Mouse (Mus musculus) G1E (cell line): Measurements from ENCODE around the gene Snrk. TPM values are rescaled to one million over a fixed set of nuclear protein-coding genes. Genes with fewer than 3 reads are reported as not detected.

Experiments used
- ATAC-seq: 2 replicates; pipeline ENCODE4 v1.8.0; 2016; ENCODE audit warnings: mild to moderate bottlenecking; ENCODE audit not compliant: insufficient number of reproducible peaks, poor library complexity, low FRiP score, severe bottlenecking; ENCODE audit errors: extremely low read depth
- DNase-seq: peaks from one replicate; pipeline ENCODE4 v3.0.0; 2012; ENCODE audit warnings: low spot score
- H3K27me3 ChIP-seq: 2 replicates; pipeline ENCODE4 v1.6.1; 2012; ENCODE audit warnings: mild to moderate bottlenecking, low read length, inconsistent platforms; ENCODE audit not compliant: insufficient read depth
- H3K36me3 ChIP-seq: replicated peaks from 2 replicates; pipeline ENCODE3; 2012; ENCODE audit warnings: mild to moderate bottlenecking, inconsistent platforms
- H3K4me1 ChIP-seq: 2 replicates; pipeline ENCODE4 v1.6.1; 2012; ENCODE audit warnings: low read depth, low read length, inconsistent platforms, mixed read lengths; ENCODE audit not compliant: insufficient read depth
- H3K4me3 ChIP-seq: 2 replicates; pipeline ENCODE4 v1.5.1; 2012; ENCODE audit warnings: low read depth, mild to moderate bottlenecking, inconsistent platforms, low read length, moderate library complexity, mixed read lengths
- H3K9me3 ChIP-seq: replicated peaks from 2 replicates; pipeline ENCODE4 v1.6.1; 2012; ENCODE audit warnings: inconsistent platforms
- CTCF ChIP-seq: IDR thresholded peaks from 2 replicates; pipeline ENCODE4 v1.5.1; 2012; ENCODE audit warnings: low read depth, low read length, inconsistent platforms, mixed read lengths
- GATA1 ChIP-seq: IDR thresholded peaks from 2 replicates; pipeline ENCODE4 v1.6.1; 2012; ENCODE audit warnings: borderline replicate concordance, low read length, inconsistent platforms, mixed read lengths
- GATA2 ChIP-seq: IDR thresholded peaks from 2 replicates; pipeline ENCODE4 v1.6.1; 2012; ENCODE audit warnings: low read depth, low read length, inconsistent platforms, borderline replicate concordance
- POLR2AphosphoS5 ChIP-seq: IDR thresholded peaks from 2 replicates; pipeline ENCODE4 v1.6.1; 2012; ENCODE audit warnings: low read depth, low read length, inconsistent platforms; ENCODE audit not compliant: insufficient replicate concordance
- TAL1 ChIP-seq: conservative IDR thresholded peaks from 2 replicates; pipeline ENCODE4 v1.6.1; 2012; ENCODE audit warnings: low read depth, low read length, inconsistent platforms, mixed read lengths
- polyA plus RNA-seq: library from polyadenylated mRNA; stranded (reverse); fragments of >175 nt; gene quantifications from 2 replicates; pipeline ENCODE4 v1.2.3, GENCODE M21; 2012
- total RNA-seq, 2 experiments: library from RNA; stranded (forward) in 1 of 2; stranded (reverse) in 1 of 2; fragments of 200-1000 nt in 1 of 2; fragments of >200 nt in 1 of 2; fragmentation: Nextera tagmentation in 1 of 2; gene quantifications; 2 replicates each; pipeline ENCODE4 v1.2.3; 2014 to 2017

The Snrk gene
- 30.8 and 37.2 TPM in 2 replicates for total RNA-seq (2014; fragmentation: Nextera tagmentation)
- 19.9 and 27.8 TPM in 2 replicates for total RNA-seq (2017)
- polyA plus RNA-seq = 16.4 and 29.5 TPM in 2 replicates

DNA sequence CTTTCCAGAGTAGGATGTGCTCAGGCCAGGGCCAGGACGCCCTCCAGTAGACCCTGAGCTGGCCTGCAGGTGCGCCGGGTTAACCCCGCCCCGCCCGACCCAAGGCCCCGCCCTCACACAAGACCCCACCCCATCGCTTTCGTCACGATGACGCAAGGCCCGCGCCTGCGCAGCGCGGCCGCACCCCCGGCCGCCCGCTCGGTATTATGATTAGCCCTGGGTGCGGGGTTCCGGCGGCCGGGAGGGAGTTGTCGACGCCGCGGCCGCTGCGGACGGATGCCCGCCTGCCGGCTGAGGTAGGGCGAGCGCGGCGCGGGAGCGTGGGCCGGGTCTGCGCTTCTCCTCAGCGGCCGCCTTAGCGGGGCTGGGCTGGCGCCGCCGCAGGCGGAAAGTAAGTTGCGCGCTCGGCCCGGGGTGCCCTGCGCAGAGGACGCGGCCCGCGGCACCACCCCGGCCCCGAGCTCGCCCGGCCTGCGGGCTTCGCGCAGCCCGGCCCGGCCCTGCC, at the start of gene Snrk:
Gene Snrk (plus strand): TSS at position 155 of the 505 bp plus-strand sequence.
- DNase-seq (peak; percentile 79), ATAC-seq (peak; percentile 73)
- TF ChIP-seq CTCF (no peak), TAL1 (no peak), GATA2 (no peak), GATA1 (no peak), POLR2AphosphoS5 (no peak)
- H3K27me3 ChIP-seq = peaks cover 3% of the 10 kb centered on the region; the same call in 1 of the 2 replicates
- peaks cover 20% of the 10 kb centered on the region for H3K4me1 ChIP-seq
- H3K4me3 ChIP-seq = peak within 1 kb of the TSS; percentile 85
- peaks cover 16% of the 10 kb centered on the region for H3K36me3 ChIP-seq
- no peaks in the 10 kb centered on the region for H3K9me3 ChIP-seq

DNA sequence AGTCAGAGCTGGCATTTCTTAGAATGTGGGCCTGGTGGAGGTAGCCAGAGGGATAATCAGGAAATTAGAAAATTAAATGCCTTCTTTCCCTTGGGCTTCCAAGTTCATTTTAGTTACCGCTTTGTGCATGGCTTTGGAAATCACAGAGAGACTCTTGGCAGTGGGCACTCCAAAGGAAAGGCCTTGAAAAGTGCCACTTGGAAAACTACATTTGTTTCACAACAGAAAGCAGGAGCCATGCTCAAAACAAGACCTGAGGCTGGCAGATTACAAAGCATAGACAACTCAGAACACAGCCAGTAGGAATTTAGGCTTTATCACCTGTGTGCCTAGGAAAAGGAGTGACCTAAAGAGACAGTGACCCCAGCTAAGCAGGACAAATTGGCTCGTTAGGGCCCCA, 49.4 kb upstream of the Snrk start:
- DNase-seq (no peak), ATAC-seq (no peak)
- Histone ChIP-seq H3K9me3 (no peaks in the 10 kb centered on the region), H3K27me3 (peaks cover 11% of the 10 kb centered on the region), H3K4me3 (no peak overlapping the region), H3K4me1 (no peaks in the 10 kb centered on the region; the same call in 1 of the 2 replicates), H3K36me3 (no peaks in the 10 kb centered on the region)
- TF ChIP-seq CTCF (no peak), GATA2 (no peak), GATA1 (no peak), TAL1 (no peak), POLR2AphosphoS5 (no peak)

DNA sequence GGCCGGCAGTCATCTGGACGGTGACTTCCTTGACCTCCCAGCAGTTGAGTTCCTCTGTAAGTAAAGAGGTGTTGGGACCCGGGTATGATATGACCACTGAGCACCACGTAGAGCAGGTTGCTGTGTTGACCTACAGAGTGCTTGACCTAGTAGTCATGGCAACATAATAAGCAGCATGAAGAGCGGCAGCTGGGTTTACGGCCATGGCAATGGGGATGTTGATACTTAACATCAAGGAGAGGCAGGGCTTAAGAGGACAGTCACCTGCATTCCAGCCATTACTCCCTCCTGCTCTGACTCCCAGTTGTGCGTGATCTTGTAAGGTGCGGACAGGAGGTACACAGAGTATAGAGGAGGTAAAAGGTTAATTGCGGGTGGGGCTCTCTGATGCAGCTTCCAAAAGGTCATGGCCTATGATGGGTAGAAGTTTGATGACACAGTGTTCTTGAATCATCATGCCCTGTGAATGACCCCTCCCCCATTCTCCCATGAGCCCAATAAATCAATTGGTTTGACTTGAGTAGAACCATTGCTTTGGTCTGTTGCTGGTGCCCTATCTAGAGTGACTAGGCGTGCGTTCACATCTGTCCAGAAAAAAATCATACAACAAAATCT, 47.4 kb upstream of the Snrk start:
- Histone ChIP-seq H3K4me1 (no peaks in the 10 kb centered on the region; the same call in 1 of the 2 replicates), H3K36me3 (no peaks in the 10 kb centered on the region), H3K4me3 (no peak overlapping the region), H3K9me3 (no peaks in the 10 kb centered on the region), H3K27me3 (peaks cover 6% of the 10 kb centered on the region)
- no peak for DNase-seq
- TF ChIP-seq GATA1 (no peak), GATA2 (no peak), POLR2AphosphoS5 (no peak), CTCF (no peak), TAL1 (no peak)
- ATAC-seq = no peak

DNA sequence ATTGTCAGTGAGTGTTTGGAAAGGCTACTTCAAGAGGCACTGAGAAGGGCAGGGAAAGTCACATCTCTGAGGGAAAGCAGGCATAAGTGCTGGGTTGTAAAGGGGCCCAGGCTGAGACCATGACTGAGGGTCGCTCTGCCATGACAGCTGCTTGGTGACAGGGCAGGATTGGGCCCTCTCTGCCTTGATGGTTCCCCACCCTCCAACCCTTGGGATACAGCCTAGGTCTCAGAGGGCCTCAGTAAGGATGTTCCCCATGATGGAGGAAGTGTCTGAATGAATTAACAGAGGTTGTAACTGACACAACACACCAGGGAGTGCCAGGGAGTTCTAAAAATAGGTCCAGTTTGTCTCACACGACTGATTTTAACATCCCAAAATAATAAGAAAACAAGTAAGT, 43.1 kb upstream of the Snrk start:
- TF ChIP-seq CTCF = no peak
- no peak for TF ChIP-seq POLR2AphosphoS5
- TF ChIP-seq GATA2 = no peak
- no peak for TF ChIP-seq TAL1
- TF ChIP-seq GATA1 = no peak
- Histone ChIP-seq H3K4me3 (no peak overlapping the region), H3K36me3 (no peaks in the 10 kb centered on the region), H3K4me1 (no peaks in the 10 kb centered on the region; the same call in 1 of the 2 replicates), H3K27me3 (peaks cover 5% of the 10 kb centered on the region), H3K9me3 (no peaks in the 10 kb centered on the region)
- DNase-seq (no peak), ATAC-seq (no peak)

DNA sequence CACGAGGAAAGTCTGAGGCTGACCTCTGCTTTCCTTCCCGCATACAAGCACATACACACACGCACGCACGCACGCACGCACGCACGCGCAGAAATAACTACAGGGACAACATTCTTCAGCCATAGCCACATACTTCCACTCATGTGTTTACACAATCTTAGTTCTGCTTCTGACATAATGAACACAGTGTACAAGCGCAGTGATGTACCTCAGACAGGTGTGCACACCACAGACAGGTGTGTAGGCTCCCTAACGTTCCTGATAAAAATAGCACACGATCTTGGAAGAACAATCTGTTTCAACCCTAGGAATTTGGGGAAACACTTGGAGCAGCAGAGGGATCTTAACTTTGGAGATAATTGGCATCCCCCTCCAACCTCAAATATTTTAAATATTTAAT, 42.5 kb upstream of the Snrk start:
- Histone ChIP-seq H3K36me3 (no peaks in the 10 kb centered on the region), H3K27me3 (peaks cover 5% of the 10 kb centered on the region), H3K9me3 (no peaks in the 10 kb centered on the region), H3K4me3 (no peak overlapping the region), H3K4me1 (no peaks in the 10 kb centered on the region; the same call in 1 of the 2 replicates)
- DNase-seq (no peak), ATAC-seq (no peak)
- no peak for TF ChIP-seq GATA2
- no peak for TF ChIP-seq TAL1
- no peak for TF ChIP-seq GATA1
- no peak for TF ChIP-seq POLR2AphosphoS5
- TF ChIP-seq CTCF = no peak

DNA sequence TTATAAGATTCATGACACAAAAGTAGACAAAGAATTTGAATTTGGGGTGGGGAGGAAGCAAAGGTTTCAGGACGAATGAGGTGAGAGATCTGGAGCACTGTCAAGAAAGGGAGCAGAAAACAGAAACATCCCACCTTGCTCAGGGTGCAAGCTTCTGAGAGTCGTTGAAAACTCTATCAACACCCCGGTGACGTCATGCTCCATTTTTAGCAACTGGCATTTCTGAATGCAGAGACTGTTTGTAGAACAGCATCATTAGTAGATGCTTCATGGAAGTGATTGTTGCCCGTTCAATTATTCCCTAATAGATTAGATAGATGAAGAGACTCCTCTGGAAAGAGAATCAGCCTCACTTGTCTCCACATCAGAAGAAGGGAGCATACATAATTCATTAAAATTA, 38.6 kb upstream of the Snrk start:
- no peaks in the 10 kb centered on the region for H3K9me3 ChIP-seq
- peaks cover 7% of the 10 kb centered on the region; the same call in 1 of the 2 replicates for H3K27me3 ChIP-seq
- TF ChIP-seq CTCF = no peak
- TF ChIP-seq POLR2AphosphoS5 = no peak
- TF ChIP-seq TAL1 = no peak
- no peak for TF ChIP-seq GATA1
- no peak for TF ChIP-seq GATA2
- H3K4me3 ChIP-seq = no peak overlapping the region
- H3K36me3 ChIP-seq = no peaks in the 10 kb centered on the region
- no peaks in the 10 kb centered on the region for H3K4me1 ChIP-seq
- no peak for DNase-seq
- ATAC-seq = no peak
